Mouse (Mus musculus): ENCODE results near the gene Natd1. TPM values are rescaled to one million over a fixed set of nuclear protein-coding genes. Genes with fewer than 3 reads are reported as not detected.
"Not testable (repeated sequence)": the region's sequence is repeated elsewhere in the genome, so short reads cannot be mapped to it uniquely, and the experiment has no call there.

Gene Natd1
- polyA plus RNA-seq, 1 experiment from 2014 or later, result 34.7 TPM

DNA sequence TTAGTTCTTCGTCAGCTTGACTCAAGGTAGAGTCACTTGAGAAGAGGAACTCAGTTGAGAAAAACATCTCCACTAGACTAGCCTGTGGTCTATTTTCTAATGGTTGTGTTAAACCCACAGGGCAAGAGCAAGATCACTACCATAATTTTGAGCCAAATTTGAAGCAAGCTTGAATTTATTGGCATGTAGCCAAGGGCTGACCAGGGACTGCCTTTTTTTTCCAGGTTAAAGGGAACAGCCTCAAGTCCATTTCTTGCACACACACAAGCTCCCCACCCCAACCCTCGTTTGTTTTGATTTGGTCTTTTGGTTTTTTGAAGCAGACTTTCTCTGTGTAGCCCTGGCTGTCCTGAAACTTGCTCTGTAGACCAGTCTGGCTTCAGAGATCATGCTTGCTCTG is 24.7 kb downstream of the Natd1 start:
- 66% methylated on average over 2 of the region's 2 CpGs for WGBS (ENCODE audit: missing documents)
- H3K36me3 ChIP-seq (ENCODE audit: inconsistent target), result no peaks in the 10 kb centered on the region
- H3K27ac ChIP-seq, result no peak overlapping the region
- no peaks in the 10 kb centered on the region for H3K79me2 ChIP-seq (ENCODE audit: inconsistent target)
- no peak overlapping the region for H3K4me3 ChIP-seq (ENCODE audit: inconsistent target)

- H3K79me2 ChIP-seq (ENCODE audit: inconsistent target); H3K4me3 ChIP-seq (ENCODE audit: inconsistent target); H3K36me3 ChIP-seq (ENCODE audit: inconsistent target); H3K27ac ChIP-seq: not testable (repeated sequence)
- WGBS (ENCODE audit: missing documents), result no CpG with 5 or more reads among the region's 3 CpGs
Observed at GRCm38 (mm10) chr11:60886986-60887385, 27.6 kb downstream of the Natd1 start.

DNA sequence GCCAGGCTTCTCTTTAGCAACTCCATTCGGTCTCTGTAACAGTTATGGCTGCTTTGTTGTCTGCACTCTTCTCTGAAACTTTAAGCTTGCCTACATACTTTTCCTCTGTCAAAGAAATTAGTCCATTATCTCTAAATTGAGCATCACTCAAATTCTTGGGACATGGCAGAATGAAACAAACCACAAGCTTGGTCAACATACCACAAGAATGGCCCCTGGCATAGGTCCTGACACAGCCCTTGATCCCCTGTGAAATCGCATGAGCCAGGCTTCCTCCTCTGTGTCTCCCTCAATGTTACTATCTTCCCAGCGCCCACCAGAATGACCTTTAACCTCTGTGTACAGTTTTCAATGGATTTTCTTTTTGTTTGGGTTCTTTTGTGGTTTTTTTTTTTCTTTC is 32.2 kb downstream of the Natd1 start:
- peaks cover 11% of the 10 kb centered on the region for H3K79me2 ChIP-seq (ENCODE audit: inconsistent target)
- WGBS (ENCODE audit: missing documents), result 69% methylated on average over 3 of the region's 3 CpGs
- no peak overlapping the region for H3K27ac ChIP-seq
- no peaks in the 10 kb centered on the region for H3K36me3 ChIP-seq (ENCODE audit: inconsistent target)
- no peak overlapping the region for H3K4me3 ChIP-seq (ENCODE audit: inconsistent target)

DNA sequence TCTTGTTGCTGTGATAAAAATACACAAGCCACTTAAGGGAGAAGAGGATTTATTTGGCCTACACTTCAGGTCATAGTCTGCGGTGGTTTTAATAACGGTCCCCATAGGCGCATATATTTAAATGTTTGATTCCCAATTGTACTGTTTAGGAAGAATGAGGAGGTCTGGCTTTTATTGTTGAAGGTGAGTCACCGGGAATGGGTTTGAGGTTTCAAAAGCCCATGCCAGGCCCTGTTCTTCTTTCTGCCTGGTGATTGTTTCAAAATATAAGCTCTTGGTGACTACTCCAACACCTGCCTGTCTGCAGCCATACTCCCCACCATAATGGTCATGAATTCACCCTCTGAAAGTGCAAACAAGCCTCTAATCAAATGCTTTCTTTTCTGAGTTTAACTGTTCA is 34.0 kb downstream of the Natd1 start:
- peaks cover 29% of the 10 kb centered on the region for H3K79me2 ChIP-seq (ENCODE audit: inconsistent target)
- no peak overlapping the region for H3K27ac ChIP-seq
- H3K36me3 ChIP-seq (ENCODE audit: inconsistent target), result no peaks in the 10 kb centered on the region
- no peak overlapping the region for H3K4me3 ChIP-seq (ENCODE audit: inconsistent target)
- 85% methylated on average over 4 of the region's 4 CpGs for WGBS (ENCODE audit: missing documents)

DNA sequence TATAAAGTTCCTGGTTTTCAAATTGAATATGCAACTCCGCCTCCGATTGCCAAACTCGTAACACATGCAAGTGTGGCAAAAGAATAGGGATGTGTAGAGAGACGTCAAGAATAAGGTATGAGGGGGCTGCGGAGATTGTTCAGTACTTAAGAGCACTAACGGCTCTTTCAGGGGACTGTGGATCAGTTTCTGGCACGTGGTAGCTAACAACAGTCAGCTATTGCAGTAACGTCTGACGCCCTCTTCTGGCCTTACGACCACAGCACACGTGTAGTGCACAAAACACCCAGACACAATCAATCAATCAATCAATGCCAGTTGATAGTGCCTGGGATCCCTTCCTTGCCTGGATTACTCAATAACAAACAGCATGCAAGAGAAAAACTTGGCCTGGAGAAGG is 35.1 kb downstream of the Natd1 start:
- Histone ChIP-seq H3K36me3 (ENCODE audit: inconsistent target) (no peaks in the 10 kb centered on the region), H3K79me2 (ENCODE audit: inconsistent target) (peaks cover 40% of the 10 kb centered on the region), H3K4me3 (ENCODE audit: inconsistent target) (peak overlapping the region; percentile 73), H3K27ac (peak overlapping the region; percentile 82)
- WGBS (ENCODE audit: missing documents), result 2% methylated on average over 11 of the region's 11 CpGs

DNA sequence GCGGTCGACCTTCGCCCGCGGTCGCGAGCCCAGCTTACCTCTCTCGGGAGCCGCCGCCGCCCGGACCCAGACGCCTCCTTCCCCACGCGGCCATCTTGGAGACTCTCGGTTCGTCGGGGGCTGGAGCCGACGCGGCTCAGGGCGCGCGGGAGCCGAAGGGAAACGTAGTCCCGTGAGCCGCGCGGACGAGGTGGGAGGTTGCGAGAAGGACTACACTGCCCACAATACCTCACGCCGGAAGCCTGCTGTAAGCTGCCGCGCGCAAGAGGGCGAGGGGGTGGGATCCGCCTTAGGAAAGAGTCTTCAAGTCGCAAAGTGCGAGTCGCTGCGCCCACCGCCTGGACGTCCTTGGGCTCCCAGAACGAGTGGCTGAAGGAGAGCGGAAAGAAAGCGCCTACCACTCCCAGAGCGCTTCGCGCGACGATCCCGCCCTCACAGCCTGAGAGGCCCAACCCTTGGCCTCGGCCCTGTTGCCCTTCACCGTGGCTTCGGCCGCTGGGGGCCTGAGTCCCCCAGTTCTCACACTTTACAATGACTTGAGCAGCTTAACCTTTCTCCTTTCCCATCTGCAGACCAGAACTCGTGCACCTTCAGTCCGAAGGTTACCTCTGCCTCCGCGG is 35.8 kb downstream of the Natd1 start, which contains the start of gene Tmem11:
TSS of gene Tmem11 (minus strand) at position 598 of the 620 bp plus-strand sequence.
- WGBS (ENCODE audit: missing documents), result under 1% methylated on average over 60 of the region's 62 CpGs
- H3K36me3 ChIP-seq (ENCODE audit: inconsistent target), result no peaks in the 10 kb centered on the region
- peak within 1 kb of the TSS; percentile 73 for H3K4me3 ChIP-seq (ENCODE audit: inconsistent target)

GRCm38 (mm10) chr11:60878056-60878612 is 36.4 kb downstream of the Natd1 start:
- Histone ChIP-seq H3K36me3 (ENCODE audit: inconsistent target) (no peaks in the 10 kb centered on the region), H3K4me3 (ENCODE audit: inconsistent target) (peak overlapping the region; percentile 52), H3K27ac (peak overlapping the region; percentile 15; the same call in 1 of the 2 replicates), H3K79me2 (ENCODE audit: inconsistent target) (peaks cover 53% of the 10 kb centered on the region)
- under 1% methylated on average over 26 of the region's 52 CpGs for WGBS (ENCODE audit: missing documents)

More for the DNA sequence above, 35.8 kb downstream of the Natd1 start, which contains the start of gene Tmem11:
- Histone ChIP-seq H3K27ac (peak within 1 kb of the TSS; percentile 82), H3K79me2 (ENCODE audit: inconsistent target) (peaks cover 47% of the 10 kb centered on the region)

DNA sequence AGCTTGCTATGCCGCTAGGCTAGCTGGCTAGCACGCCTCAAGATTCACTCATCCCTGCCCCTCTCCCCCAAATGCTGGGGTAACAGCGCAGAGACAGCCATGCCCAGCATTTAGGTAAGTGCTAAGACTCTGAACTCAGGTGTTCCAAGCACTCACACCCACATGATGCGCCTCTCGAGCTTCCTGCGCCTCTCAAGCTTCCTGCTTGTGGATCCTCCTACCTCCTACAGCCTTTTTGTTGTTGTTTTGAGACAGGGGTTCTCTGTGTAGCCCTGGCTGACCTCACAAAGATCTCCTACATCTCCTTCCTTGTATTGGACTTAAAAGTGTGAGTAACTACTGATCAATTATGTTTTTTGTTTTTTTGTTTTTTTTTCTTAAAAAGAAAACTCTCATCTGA is 41.4 kb downstream of the Natd1 start:
- H3K27ac ChIP-seq, result no peak overlapping the region
- H3K36me3 ChIP-seq (ENCODE audit: inconsistent target), result no peaks in the 10 kb centered on the region
- peaks cover 100% of the 10 kb centered on the region for H3K79me2 ChIP-seq (ENCODE audit: inconsistent target)
- H3K4me3 ChIP-seq (ENCODE audit: inconsistent target), result no peak overlapping the region
- WGBS (ENCODE audit: missing documents), result 77% methylated on average over 6 of the region's 6 CpGs

- WGBS (ENCODE audit: missing documents), result 94% methylated on average over 4 of the region's 4 CpGs
- Histone ChIP-seq H3K4me3 (ENCODE audit: inconsistent target) (no peak overlapping the region), H3K36me3 (ENCODE audit: inconsistent target) (no peaks in the 10 kb centered on the region), H3K27ac (no peak overlapping the region), H3K79me2 (ENCODE audit: inconsistent target) (peaks cover 100% of the 10 kb centered on the region)
Observed at GRCm38 (mm10) chr11:60871409-60871808, 43.1 kb downstream of the Natd1 start.

GRCm38 (mm10) chr11:60869471-60869870 is 45.1 kb downstream of the Natd1 start:
- H3K36me3 ChIP-seq (ENCODE audit: inconsistent target); H3K4me3 ChIP-seq (ENCODE audit: inconsistent target); H3K27ac ChIP-seq: not testable (repeated sequence)
- H3K79me2 ChIP-seq (ENCODE audit: inconsistent target), result peaks cover 100% of the 10 kb centered on the region
- WGBS (ENCODE audit: missing documents), result 97% methylated on average over 6 of the region's 6 CpGs

DNA sequence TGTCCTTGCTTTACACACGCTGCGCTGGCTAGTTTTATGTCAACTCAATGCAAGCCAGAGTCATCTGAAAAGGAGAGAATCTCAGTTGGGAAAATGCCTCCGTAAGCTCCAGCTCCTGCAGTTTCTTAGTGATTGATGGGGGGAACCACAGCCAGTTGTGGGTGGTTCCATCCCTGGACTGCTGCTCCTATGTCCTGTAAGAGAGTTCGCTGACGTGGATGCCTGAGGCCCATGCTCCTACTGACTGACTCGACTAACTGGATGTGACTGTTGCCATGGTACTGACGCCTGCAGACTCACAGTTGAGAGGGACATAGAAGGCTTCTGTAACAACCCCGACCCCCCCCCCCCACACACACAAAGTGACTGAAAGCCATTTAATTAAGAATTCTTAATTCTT is 46.6 kb downstream of the Natd1 start:
- H3K4me3 ChIP-seq (ENCODE audit: inconsistent target), result no peak overlapping the region
- 87% methylated on average over 7 of the region's 8 CpGs for WGBS (ENCODE audit: missing documents)
- H3K27ac ChIP-seq, result no peak overlapping the region
- peaks cover 100% of the 10 kb centered on the region for H3K79me2 ChIP-seq (ENCODE audit: inconsistent target)
- peaks cover 15% of the 10 kb centered on the region; the same call in 1 of the 2 replicates for H3K36me3 ChIP-seq (ENCODE audit: inconsistent target)

GRCm38 (mm10) chr11:60867456-60867855 is 47.1 kb downstream of the Natd1 start:
- no peak overlapping the region for H3K27ac ChIP-seq

DNA sequence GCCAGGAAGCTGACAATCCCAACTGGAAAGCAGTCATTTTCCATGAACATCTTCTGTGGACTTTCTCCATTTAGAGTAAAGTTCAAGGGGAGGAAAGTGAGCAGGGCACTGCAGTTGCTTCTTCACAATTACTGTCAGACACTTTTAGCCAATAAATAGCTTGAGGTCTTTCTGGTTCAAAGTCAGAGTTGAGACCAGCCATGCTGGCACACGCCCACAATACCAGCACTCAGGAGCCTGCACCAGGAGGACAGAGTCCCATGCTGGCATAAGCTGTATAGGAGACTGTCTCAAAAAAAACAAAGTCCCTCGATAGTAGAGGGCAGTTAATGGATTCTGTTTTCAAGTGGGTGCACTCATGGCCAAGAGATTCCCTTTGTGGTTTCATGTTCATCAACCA is 48.5 kb downstream of the Natd1 start:
- no peak overlapping the region for H3K4me3 ChIP-seq (ENCODE audit: inconsistent target)
- WGBS (ENCODE audit: missing documents), result 77% methylated on average over 2 of the region's 2 CpGs
- H3K79me2 ChIP-seq (ENCODE audit: inconsistent target), result peaks cover 95% of the 10 kb centered on the region
- no peak overlapping the region for H3K27ac ChIP-seq
- H3K36me3 ChIP-seq (ENCODE audit: inconsistent target), result peaks cover 30% of the 10 kb centered on the region; the same call in 1 of the 2 replicates

More at GRCm38 (mm10) chr11:60867456-60867855, 47.1 kb downstream of the Natd1 start:
- peaks cover 18% of the 10 kb centered on the region; the same call in 1 of the 2 replicates for H3K36me3 ChIP-seq (ENCODE audit: inconsistent target)
- H3K79me2 ChIP-seq (ENCODE audit: inconsistent target), result peaks cover 100% of the 10 kb centered on the region
- no peak overlapping the region for H3K4me3 ChIP-seq (ENCODE audit: inconsistent target)
- WGBS (ENCODE audit: missing documents), result 79% methylated on average over 3 of the region's 3 CpGs

GRCm38 (mm10) chr11:60864916-60865315 is 49.6 kb downstream of the Natd1 start:
- peaks cover 84% of the 10 kb centered on the region for H3K79me2 ChIP-seq (ENCODE audit: inconsistent target)
- no peak overlapping the region for H3K27ac ChIP-seq
- 91% methylated on average over 14 of the region's 14 CpGs for WGBS (ENCODE audit: missing documents)
- peaks cover 30% of the 10 kb centered on the region; the same call in 1 of the 2 replicates for H3K36me3 ChIP-seq (ENCODE audit: inconsistent target)
- no peak overlapping the region for H3K4me3 ChIP-seq (ENCODE audit: inconsistent target)

DNA sequence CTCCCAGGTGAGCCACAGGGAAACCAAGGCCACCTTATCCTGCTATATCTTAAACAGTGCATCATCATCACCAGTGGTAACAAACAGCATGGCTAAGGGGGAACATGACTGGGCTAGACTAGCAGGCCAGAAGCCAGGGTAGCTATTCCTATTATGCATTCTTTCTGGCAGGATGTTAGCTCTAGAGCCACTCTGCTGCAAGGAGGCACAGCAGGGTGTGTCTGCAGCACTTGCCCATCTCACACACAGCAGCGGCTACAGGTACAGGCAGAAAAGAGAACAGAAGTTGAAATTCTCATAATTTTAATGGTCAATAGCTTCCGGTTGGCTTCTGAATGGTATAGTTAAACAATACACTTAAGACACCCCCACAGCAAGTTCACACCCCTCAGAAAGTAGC is 50.4 kb downstream of the Natd1 start:
- peaks cover 30% of the 10 kb centered on the region; the same call in 1 of the 2 replicates for H3K36me3 ChIP-seq (ENCODE audit: inconsistent target)
- H3K4me3 ChIP-seq (ENCODE audit: inconsistent target), result no peak overlapping the region
- WGBS (ENCODE audit: missing documents), result 96% methylated on average over 2 of the region's 2 CpGs
- no peak overlapping the region for H3K27ac ChIP-seq
- peaks cover 77% of the 10 kb centered on the region for H3K79me2 ChIP-seq (ENCODE audit: inconsistent target)
